ENCODE assay signal across 9 mouse cellular contexts in the genomic region with DNA sequence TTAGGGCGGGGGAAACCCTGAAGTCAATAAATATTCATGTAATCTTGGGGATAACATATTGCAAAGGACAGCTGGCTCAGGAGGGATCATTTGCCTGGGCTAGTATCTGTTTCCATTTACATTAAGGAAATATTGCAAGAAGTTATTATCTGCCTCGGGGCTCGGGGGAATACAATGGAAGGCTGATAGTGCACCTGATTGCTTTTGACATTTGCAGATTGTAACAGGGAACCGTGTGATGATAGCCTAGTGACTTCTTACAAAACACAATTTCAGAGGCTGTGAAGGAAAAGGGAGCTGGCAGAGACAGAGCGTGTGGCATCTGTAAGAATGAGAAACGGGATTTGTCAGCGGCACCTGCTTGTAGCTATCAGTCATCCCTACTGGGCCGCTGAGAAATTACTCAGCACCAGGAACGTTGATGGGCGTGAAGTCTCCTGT.
DNase-seq lines count a peak whose midpoint lies in the region; ATAC-seq and TF ChIP-seq lines count a peak whose summit lies in the region.
"Had no signal": no experiment of that assay in that cellular context is flagged by ENCODE, and none has a peak within 500 bp of the region (broad histone marks: within the 10 kb centered on the region; RNA-seq: fewer than 3 reads in every experiment).

No protein-coding gene starts in this region.

- H3K4me2 ChIP-seq in heart, embryonic 13.5 days, result peak overlapping the region; percentile 49
- no peak overlapping the region for H3K4me2 ChIP-seq in forebrain, embryonic 15.5 days (replicated peaks)
- peak overlapping the region; percentile 19; the same call in 1 of the 2 replicates for H3K4me2 ChIP-seq in hindbrain, embryonic 16.5 days (ENCODE audit: low read length)
- peak overlapping the region; percentile 35 for H3K4me2 ChIP-seq in midbrain, embryonic 16.5 days (ENCODE audit: low read length)

- TF ChIP-seq POLR2A in thymus, adult 2 months (IDR thresholded peaks at IDR 0.05; ENCODE audit: control insufficient read depth, extremely low read depth, insufficient read depth, low read length, poor library complexity), result no peak

- H3K4me1 ChIP-seq in heart, embryonic 13.5 days, result 0 out of 2 replicates have a peak, but pooled peaks cover 5% of the 10 kb centered on the region
- peaks cover 8% of the 10 kb centered on the region for H3K4me1 ChIP-seq in forebrain, embryonic 15.5 days
- H3K4me1 ChIP-seq in hindbrain, embryonic 16.5 days (ENCODE audit: control insufficient read depth, insufficient read depth, low read depth, low read length), result peaks cover 3% of the 10 kb centered on the region
- H3K4me1 ChIP-seq in midbrain, embryonic 16.5 days (ENCODE audit: control insufficient read depth, insufficient read depth, low read length), result peaks cover 10% of the 10 kb centered on the region
- no peaks in the 10 kb centered on the region for H3K4me1 ChIP-seq in thymus, adult 2 months (replicated peaks; ENCODE audit: control insufficient read depth, insufficient read depth, low read length)

- no peak for DNase-seq in heart, adult 9 months (ENCODE audit: low spot score in 2 of 2)
- no peak for DNase-seq in thymus, adult 2 months
- DNase-seq in adrenal gland, postnatal 25 days, result no peak
- DNase-seq: kidney, adult 9 months; thymus, postnatal 25 days had no signal

- H3K9me3 ChIP-seq in heart, embryonic 13.5 days, result no peaks in the 10 kb centered on the region
- H3K9me3 ChIP-seq in forebrain, embryonic 15.5 days, result no peaks in the 10 kb centered on the region
- no peaks in the 10 kb centered on the region for H3K9me3 ChIP-seq in hindbrain, embryonic 16.5 days (ENCODE audit: control insufficient read depth, low read length)
- H3K9me3 ChIP-seq in midbrain, embryonic 16.5 days (replicated peaks; ENCODE audit: control insufficient read depth, low read length, poor library complexity, severe bottlenecking), result no peaks in the 10 kb centered on the region

- no peaks in the 10 kb centered on the region for H3K27me3 ChIP-seq in heart, embryonic 13.5 days (replicated peaks)
- no peaks in the 10 kb centered on the region for H3K27me3 ChIP-seq in forebrain, embryonic 15.5 days
- H3K27me3 ChIP-seq in hindbrain, embryonic 16.5 days (replicated peaks; ENCODE audit: control insufficient read depth, insufficient read depth, low read length), result no peaks in the 10 kb centered on the region
- H3K27me3 ChIP-seq in midbrain, embryonic 16.5 days (ENCODE audit: control insufficient read depth, insufficient read depth, low read depth, low read length), result no peaks in the 10 kb centered on the region
- H3K27me3 ChIP-seq in thymus, adult 2 months (ENCODE audit: control insufficient read depth, insufficient read depth, low read length), result no peaks in the 10 kb centered on the region

- no peaks in the 10 kb centered on the region for H3K36me3 ChIP-seq in heart, embryonic 13.5 days
- H3K36me3 ChIP-seq in forebrain, embryonic 15.5 days, result 0 out of 2 replicates have a peak, but pooled peaks cover 3% of the 10 kb centered on the region
- no peaks in the 10 kb centered on the region for H3K36me3 ChIP-seq in hindbrain, embryonic 16.5 days (ENCODE audit: control insufficient read depth, insufficient read depth, low read length)
- H3K36me3 ChIP-seq in midbrain, embryonic 16.5 days (ENCODE audit: control insufficient read depth, insufficient read depth, low read length), result no peaks in the 10 kb centered on the region
- no peaks in the 10 kb centered on the region for H3K36me3 ChIP-seq in thymus, adult 2 months (ENCODE audit: control insufficient read depth, insufficient read depth, low read length)

- H3K9ac ChIP-seq in heart, embryonic 13.5 days, result no peak overlapping the region
- no peak overlapping the region for H3K9ac ChIP-seq in forebrain, embryonic 15.5 days (replicated peaks)
- no peak overlapping the region for H3K9ac ChIP-seq in hindbrain, embryonic 16.5 days (ENCODE audit: low read depth, low read length)
- no peak overlapping the region for H3K9ac ChIP-seq in midbrain, embryonic 16.5 days (ENCODE audit: low read depth, low read length)

- no peak overlapping the region for H3K4me3 ChIP-seq in heart, embryonic 13.5 days
- H3K4me3 ChIP-seq in forebrain, embryonic 15.5 days, result no peak overlapping the region
- H3K4me3 ChIP-seq in hindbrain, embryonic 16.5 days (ENCODE audit: low read length), result no peak overlapping the region
- no peak overlapping the region for H3K4me3 ChIP-seq in midbrain, embryonic 16.5 days (ENCODE audit: low read depth, low read length)
- H3K4me3 ChIP-seq in thymus, adult 2 months (ENCODE audit: control insufficient read depth, insufficient read depth, low read length), result no peak overlapping the region

- TF ChIP-seq CTCF in thymus, adult 2 months (IDR thresholded peaks at IDR 0.05; ENCODE audit: borderline replicate concordance, control insufficient read depth, extremely low read depth, insufficient read depth, low read length, poor library complexity), result no peak

- WGBS in heart, embryonic 13.5 days, result 27% methylated on average over 10 of the region's 10 CpGs
- 38% methylated on average over 10 of the region's 10 CpGs for WGBS in forebrain, embryonic 15.5 days
- 32% methylated on average over 10 of the region's 10 CpGs for WGBS in hindbrain, embryonic 16.5 days
- 24% methylated on average over 10 of the region's 10 CpGs for WGBS in midbrain, embryonic 16.5 days
- WGBS in thymus, adult 2 months, result 92% methylated on average over 10 of the region's 10 CpGs

- ATAC-seq in heart, embryonic 13.5 days (ENCODE audit: extremely low read depth, insufficient number of reproducible peaks, low FRiP score, low TSS enrichment), result no peak
- ATAC-seq in forebrain, embryonic 15.5 days (replicated peaks), result peak; percentile 79
- peak; percentile 74 for ATAC-seq in hindbrain, embryonic 16.5 days
- peak; percentile 78 for ATAC-seq in midbrain, embryonic 16.5 days

- no peak overlapping the region for H3K27ac ChIP-seq in heart, embryonic 13.5 days (replicated peaks)
- peak overlapping the region; percentile 63 for H3K27ac ChIP-seq in forebrain, embryonic 15.5 days (replicated peaks)
- H3K27ac ChIP-seq in hindbrain, embryonic 16.5 days (ENCODE audit: low read depth, low read length), result 0 out of 2 replicates have a peak overlapping the region, but pooled peaks have one; percentile 3
- H3K27ac ChIP-seq in midbrain, embryonic 16.5 days (ENCODE audit: low read length), result no peak overlapping the region
- no peak overlapping the region for H3K27ac ChIP-seq in thymus, adult 2 months (ENCODE audit: control insufficient read depth, insufficient read depth, low read length)

Comparison
In these comparisons a context has a peak if more than half of its experiments do, and no peak if none do; other contexts are left out.
1. H3K27ac ChIP-seq: peak in forebrain, embryonic 15.5 days (single experiment) and hindbrain, embryonic 16.5 days (single experiment); none in heart, embryonic 13.5 days (single experiment), midbrain, embryonic 16.5 days (single experiment) and thymus, adult 2 months (single experiment).